Mouse (Mus musculus): ENCODE results near the gene Bpifb6.
A peak's percentile ranks its signal among the peaks of the same experiment; 100 is the strongest.

Bpifb6 gene

DNA sequence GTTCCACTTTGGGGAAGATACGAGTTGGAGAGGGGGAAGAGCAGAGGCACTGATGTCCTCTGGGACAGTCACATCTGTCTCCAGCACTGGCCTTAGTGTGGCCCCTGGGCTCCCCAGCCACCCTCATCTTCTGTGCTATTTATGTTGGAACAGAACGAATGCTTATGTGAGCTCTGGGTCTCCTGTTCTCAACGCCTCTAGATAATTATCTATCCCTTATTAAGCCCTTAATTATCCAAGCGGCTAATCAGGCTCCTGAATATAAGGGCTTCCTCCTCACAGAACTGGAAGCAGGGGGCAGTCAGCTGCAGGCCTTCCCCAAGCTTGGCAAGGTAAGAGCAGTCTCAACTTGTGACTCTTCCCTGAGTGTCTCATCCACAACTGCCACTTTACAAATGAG, at the start of gene Bpifb6:
Bpifb6 (plus strand) TSS at position 301 of the 400 bp plus-strand sequence.
- no peak for DNase-seq (ENCODE audit: low read depth, low spot score)

DNA sequence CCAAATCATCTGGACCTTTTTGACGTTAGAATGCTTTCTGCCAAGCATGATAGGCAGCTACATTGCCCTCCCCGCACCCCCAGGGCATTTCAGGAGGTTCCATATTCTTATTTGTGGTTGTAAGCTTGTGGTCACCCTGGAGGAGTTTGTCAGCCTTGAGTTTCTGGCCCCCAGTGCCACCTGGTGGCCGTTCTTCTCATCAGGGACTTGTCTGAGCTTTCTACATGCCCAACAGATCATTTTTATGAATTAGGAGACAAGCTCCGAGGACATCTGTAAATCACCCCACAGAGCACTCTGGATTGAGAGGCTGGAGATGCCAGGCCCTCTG, 49.2 kb upstream of the Bpifb6 start:
- peak; percentile 31 for DNase-seq (ENCODE audit: low read depth, low spot score)

DNA sequence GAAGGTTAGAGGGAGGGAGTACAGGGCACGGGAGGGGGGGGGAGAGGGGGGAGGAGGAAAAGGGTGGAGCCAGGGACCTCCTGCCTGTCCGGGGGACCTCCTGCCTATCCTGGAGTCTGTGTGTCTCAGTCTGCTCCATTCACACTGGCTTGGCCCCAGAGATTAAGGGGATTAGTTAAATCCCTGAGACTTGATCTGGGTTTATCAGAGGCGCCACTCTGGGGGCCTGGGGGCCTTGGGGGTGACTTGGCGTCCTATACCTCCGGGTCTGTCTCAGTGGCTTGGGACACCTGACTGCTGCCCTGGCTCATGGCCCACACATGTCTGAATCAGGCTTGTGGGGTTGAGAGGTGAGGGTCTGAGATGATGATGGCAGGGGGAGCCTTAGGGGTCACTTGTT, 46.6 kb upstream of the Bpifb6 start:
- DNase-seq (ENCODE audit: low read depth, low spot score): peak; percentile 85

GRCm38 (mm10) chr2:153859581-153859980, 40.6 kb upstream of the Bpifb6 start:
- DNase-seq (ENCODE audit: low read depth, low spot score): no peak

DNA sequence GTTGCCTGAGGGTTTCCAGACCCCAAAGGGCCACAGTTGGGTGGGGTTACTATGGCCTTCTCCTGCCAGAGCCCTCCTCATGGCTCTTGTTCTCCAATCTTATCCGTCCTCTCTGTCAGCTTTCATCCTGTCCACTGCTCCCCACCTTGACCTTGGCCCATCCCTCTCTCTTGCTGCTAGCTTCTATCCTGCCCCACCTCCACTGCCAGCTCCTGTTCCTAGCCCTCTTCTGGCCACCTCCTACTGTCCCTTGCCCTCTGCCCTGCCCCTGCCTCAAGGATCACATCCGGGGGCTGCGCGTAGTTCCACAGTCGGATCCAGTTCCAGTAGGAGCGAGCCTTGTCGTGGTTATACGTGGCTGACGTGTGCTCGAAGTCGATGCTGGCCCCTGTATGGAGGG, 39.9 kb upstream of the Bpifb6 start:
- DNase-seq (ENCODE audit: low read depth, low spot score): no peak

DNA sequence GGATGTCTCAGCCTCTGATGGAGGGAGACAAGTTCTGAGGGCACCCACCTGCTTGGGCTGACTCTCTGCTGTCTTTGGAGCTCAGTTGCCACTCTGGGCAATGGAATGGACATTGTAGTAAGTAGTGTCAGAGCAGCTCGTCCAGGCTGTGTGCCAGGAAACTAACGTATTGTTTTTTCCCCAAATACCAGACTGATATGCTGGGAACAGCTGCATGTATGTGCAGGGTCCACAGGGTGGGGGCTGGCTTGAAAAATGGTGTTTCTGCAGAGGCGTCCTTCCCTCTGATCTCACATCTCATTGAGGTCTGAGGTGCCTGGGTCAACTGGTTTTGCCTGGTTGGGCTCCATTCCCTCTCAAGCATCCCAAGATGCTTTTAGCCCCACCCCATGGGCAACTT, 39.5 kb upstream of the Bpifb6 start:
- DNase-seq (ENCODE audit: low read depth, low spot score): no peak

GRCm38 (mm10) chr2:153861960-153862359, 38.2 kb upstream of the Bpifb6 start:
- no peak for DNase-seq (ENCODE audit: low read depth, low spot score)

- no peak for DNase-seq (ENCODE audit: low read depth, low spot score)
Measured at GRCm38 (mm10) chr2:153870984-153871383, 29.2 kb upstream of the Bpifb6 start, which contains the start of gene Sun5. Gene Sun5, minus strand, starts transcription at chr2:153871084.

GRCm38 (mm10) chr2:153874745-153875144, 25.4 kb upstream of the Bpifb6 start, which contains the start of gene Bpifb2:
Gene Bpifb2, plus strand, starts transcription at chr2:153875045.
- DNase-seq (ENCODE audit: low read depth, low spot score): no peak

GRCm38 (mm10) chr2:153899111-153899510, 1.1 kb upstream of the Bpifb6 start:
- DNase-seq (ENCODE audit: low read depth, low spot score): no peak

DNA sequence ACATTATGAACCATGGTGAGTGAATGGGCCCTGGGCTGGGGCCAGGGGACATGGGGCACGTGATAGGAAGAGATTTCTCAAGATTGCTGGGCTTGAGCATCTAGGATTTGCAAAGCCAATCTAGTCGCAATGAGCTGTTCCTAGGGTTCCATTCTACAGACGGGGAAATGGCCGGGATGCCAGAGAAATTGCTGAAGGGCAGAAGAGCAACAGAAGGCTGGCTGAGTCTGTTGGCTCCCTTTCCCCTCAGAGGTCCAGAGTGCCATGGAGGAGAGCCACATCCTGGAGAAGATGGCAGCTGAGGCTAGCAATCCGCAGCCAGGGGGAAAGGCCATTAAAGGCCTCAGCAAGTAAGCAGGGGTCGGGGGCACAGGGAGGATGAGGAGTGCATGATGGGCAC, 2.5 kb downstream of the Bpifb6 start:
- DNase-seq (ENCODE audit: low read depth, low spot score): no peak

DNA sequence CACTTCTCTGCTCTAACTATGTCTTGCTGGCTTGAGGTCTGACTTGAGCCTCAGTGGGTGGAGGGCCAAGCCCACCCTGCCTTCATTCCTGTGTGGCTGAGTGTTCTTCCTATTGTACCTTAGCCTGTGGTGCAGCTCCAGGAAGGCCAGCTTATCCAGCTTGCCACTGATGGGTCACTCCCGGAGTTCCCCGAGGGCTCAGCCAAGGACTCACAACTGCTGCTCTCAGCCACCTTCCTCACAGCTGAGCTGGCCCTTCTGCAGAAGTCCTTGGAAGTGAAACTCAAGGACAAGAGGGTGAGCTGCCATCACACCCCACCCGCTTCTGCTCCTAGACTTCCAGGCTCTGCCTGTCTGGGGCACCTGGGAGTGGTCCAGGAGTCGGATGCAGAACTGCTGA, 6.4 kb downstream of the Bpifb6 start:
- no peak for DNase-seq (ENCODE audit: low read depth, low spot score)

DNA sequence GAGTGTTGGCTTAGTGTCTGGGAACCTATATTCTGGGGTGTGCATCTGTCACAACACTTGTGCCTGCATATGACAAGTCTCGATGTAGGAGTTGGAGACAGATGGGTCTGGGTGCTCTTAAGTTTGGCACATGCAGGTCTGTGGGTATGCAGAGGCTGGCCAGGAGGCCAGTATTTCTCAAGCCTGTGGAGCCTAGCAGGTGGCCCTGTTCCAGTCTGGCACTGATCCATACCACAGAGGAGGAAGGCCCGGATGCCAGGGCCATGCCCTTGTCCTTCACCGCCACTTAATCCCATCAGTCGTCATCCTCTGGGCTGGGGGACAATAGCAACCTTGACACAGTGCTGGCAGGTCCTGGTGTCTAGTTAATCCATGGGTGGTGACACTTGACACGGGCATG, 14.0 kb downstream of the Bpifb6 start:
- no peak for DNase-seq (ENCODE audit: low read depth, low spot score)

GRCm38 (mm10) chr2:153917930-153918329, 17.7 kb downstream of the Bpifb6 start, which contains the start of gene Bpifb3:
Gene Bpifb3, plus strand, starts transcription at chr2:153918230.
- DNase-seq (ENCODE audit: low read depth, low spot score): no peak

DNA sequence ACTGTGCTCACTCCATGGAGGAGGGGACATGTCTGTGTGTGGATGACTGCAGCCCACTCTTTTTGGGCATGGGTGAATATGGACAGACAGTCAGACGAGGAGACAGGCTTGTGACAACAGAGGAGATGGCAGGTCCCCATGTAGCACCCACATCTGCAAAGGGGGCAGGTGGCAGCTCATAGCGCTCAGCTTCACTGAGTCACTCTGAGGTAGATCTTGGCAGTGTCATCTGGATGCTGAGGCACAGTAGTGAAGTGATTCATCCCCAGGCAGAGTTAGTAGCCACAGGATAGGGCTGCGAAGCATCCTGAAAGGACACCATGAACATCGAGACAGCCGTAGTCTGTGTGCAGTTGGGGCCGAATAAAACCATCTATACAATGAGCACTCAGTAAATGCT, 21.1 kb downstream of the Bpifb6 start:
- no peak for DNase-seq (ENCODE audit: low read depth, low spot score)

DNA sequence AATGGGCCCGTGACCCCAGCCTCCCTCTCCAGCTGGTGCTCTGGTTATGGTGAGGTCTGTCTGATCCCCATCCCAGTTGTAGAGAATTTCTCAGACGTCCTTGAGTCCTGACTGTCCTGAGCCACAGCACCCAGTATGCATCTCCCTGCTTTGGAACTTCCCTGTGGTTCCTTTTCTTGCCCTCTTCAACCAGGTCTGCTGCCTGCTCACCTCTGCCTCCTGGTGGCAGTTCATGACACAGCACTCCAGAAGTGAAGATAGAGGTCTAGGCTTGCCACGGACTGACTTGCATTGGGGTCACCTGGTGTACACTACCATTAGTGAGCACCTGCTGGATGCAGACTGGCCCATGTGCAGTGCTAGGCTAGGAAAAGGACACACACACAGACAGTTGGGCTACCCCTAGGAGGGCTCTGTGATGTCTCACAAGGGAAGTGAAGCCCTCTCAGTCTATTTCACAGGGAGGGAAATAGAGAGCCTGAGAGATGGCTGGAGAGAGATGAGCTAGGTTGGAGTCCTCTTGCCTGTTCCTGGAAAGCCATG, 29.8 kb downstream of the Bpifb6 start:
- peak; percentile 61 for DNase-seq (ENCODE audit: low read depth, low spot score)

DNA sequence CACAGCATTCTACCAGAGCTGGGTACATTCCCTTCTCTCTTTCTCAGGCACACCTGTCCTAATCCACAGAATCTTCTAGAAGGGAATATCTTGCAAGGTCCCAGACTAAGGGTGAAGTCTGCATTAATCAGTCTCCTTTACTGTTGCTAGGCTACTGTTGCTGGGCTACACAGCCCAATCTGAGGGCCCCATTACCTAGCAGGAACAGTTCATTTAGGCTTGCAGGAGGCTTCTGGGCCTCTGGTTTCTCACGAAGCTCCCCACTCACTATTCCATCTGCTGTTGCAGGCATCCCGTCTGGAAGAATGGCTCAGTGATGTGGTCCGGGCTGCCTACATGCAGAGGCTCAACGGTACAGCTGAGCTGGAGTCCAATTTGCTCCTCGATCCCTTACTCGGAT, 30.9 kb downstream of the Bpifb6 start:
- no peak for DNase-seq (ENCODE audit: low read depth, low spot score)

DNA sequence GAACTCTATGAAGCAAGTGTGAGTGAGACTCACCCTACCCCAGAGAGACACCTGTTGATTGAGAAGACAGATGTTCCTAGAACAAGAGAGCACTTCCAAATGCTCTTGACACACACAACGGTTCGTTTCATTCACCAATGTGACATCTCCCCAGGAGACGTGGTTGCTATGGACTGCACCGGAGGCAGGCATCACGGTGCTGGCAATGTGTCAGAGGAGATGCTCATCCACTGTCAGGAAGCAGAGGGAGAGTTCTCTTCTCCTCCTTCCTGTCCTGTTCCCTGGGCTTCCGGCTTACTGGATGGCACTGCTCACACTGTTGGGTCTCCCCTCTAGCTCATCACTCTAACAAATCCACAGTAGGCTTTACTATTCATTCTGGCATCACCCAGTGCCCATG, 33.1 kb downstream of the Bpifb6 start:
- DNase-seq (ENCODE audit: low read depth, low spot score): no peak

- no peak for DNase-seq (ENCODE audit: low read depth, low spot score)
Measured at GRCm38 (mm10) chr2:153935348-153935747, 35.2 kb downstream of the Bpifb6 start.

DNA sequence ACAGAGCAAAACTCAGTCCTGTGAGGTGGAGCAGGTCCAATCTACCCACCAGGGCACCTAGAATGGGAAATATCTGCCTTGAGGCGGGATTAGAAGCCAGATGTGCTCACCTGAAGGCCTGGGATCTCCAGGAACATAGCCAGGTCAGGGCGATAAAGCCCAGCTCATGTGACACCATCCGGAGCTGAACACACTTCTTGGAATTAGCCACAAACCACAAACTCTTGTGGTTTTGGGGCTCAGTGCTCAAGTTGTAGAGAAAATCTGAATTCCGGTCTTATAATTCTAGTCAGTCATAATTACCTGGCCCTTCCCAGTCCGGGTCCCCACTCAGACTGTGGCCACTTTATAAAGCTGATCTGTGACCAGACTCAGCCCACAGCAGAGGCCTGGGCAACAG, 37.7 kb downstream of the Bpifb6 start, which contains the start of gene Bpifb4:
Bpifb4 (plus strand) TSS at position 370 of the 400 bp plus-strand sequence.
- DNase-seq (ENCODE audit: low read depth, low spot score): no peak

DNA sequence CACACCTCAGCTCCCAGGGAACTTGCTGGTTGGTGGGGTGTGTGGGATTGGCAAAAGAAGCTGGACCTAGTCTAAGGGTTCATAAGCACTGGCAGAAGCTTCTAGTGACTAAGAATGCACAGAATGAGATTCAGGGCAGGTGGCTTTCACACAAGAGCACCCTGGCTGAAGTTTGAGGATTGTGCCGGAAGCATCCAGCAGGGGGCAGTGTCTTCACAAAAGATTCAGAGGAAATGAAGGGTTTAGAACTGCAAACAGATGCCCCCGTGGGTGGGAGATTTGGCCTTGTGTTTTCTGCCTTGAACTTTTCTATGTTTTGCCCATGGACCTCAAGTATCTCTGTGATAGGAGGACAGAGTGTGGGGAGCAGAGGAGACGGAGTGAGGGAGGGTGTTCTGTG, 43.3 kb downstream of the Bpifb6 start:
- peak; percentile 51 for DNase-seq (ENCODE audit: low read depth, low spot score)

DNA sequence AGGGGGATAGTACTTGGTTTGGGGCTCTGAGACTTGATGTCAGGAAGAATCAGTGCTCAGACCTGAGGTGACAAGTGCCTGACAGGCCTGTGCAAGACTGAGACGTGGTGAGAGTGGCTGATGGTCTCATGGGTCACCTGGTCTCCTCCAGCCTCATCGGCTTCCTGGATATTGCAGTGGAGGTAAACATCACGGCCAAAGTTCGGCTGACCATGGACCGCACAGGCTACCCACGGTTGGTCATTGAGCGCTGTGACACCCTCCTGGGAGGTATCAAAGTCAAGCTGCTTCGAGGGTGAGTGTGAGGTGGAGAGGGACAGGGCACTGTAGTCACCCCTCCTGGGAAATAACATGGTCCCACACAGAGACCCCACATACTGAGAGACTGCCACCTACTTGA, 44.4 kb downstream of the Bpifb6 start:
- DNase-seq (ENCODE audit: low read depth, low spot score): no peak

DNA sequence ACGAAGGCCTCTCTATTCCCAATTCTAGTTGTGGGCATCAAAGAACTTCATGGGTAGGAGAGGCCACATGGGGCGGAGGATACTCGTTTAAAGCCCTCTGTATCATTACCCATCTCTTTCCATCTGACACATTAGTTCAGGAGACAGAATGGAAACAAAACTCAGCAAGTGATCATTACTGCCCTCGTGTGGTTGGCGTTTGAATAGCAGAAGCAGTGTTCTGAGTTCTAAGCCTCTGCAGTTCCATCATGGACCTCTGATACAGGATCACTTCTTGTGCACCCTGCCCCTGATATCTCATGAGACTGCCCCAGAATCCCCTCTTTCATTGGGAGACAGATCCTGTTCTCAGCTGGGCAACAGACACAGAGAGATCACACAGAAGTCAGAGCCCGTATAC, 52.7 kb downstream of the Bpifb6 start:
- peak; percentile 61 for DNase-seq (ENCODE audit: low read depth, low spot score)

DNA sequence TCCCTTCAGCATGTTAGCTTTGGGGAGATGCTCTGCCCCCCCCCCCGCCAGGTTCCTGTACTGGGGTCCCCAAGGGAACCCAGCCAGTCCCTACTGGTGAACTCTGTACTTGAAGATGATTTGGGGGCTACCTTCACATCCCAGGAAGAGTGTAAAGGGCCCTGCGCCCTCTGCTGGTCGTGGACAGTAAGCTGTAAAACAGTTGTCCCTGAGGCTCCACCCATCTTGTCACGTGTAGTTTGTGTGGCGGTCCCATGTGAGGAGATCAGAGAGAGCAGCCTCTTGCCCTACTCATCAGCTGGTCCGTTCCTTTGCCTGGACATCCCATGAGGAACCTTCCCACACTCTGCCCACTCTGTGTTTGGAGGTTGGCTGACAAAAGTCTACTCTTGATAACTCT, 53.6 kb downstream of the Bpifb6 start:
- DNase-seq (ENCODE audit: low read depth, low spot score): peak; percentile 53
